Mouse (Mus musculus) heart, postnatal 0 days (tissue): Measurements from ENCODE around the gene Med25.

ENCODE experiments used
- CTCF ChIP-seq: IDR thresholded peaks from 2 replicates; pipeline ENCODE4 v1.5.1; 2016; ENCODE audit warnings: antibody characterized with exemption, control low read depth, low read depth
- EP300 ChIP-seq: IDR thresholded peaks from 2 replicates; pipeline ENCODE4 v1.6.1; 2016; ENCODE audit warnings: antibody characterized with exemption, low read depth

DNA sequence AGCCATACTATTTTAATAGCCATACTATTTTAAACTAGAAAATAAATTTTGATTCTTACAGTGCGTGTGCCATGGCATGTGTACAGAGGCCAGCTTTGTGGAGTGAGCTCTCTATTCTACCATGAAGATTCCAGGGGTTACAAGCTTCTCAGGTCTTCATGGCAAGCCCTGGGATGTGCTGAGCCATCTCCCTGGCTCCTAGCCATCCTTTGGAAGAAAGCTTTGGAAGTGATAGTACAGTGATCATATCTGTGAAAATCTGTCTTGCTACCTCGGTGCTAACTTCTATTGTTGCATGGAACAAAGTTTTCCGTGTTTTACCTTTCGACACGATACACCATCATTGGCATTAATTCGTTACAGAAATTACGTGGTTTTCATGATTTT lies 2.7 kb upstream of the Med25 start:
- TF ChIP-seq CTCF (no peak), EP300 (no peak)
